Mouse (Mus musculus) cerebellum, adult 9-10 months (tissue): ENCODE measurements around the gene Tifab.

Experiments
- DNase-seq: peaks from one replicate; pipeline ENCODE4 v3.0.0; 2022

Gene Tifab

DNA sequence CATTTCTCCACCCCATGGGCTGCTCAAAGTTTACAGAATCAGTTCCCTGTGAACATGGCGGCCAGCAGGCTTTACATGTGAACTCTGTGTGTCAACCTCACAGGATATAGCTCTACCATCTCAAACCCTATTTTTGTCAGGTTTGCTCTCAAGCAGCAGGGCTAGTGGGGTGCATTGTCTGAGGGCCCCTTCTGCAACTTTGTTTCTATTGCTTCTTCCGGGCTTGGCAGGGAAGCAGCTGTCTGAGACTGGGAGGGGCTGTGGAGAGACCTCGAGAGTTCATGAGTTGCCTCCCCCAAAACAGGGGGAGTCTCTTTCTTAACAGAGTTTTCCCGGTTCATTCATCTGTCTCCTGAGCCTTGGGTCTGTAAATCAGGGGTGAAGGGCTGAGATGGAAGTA, 2.8 kb downstream of the Tifab start:
- DNase-seq, result no peak

DNA sequence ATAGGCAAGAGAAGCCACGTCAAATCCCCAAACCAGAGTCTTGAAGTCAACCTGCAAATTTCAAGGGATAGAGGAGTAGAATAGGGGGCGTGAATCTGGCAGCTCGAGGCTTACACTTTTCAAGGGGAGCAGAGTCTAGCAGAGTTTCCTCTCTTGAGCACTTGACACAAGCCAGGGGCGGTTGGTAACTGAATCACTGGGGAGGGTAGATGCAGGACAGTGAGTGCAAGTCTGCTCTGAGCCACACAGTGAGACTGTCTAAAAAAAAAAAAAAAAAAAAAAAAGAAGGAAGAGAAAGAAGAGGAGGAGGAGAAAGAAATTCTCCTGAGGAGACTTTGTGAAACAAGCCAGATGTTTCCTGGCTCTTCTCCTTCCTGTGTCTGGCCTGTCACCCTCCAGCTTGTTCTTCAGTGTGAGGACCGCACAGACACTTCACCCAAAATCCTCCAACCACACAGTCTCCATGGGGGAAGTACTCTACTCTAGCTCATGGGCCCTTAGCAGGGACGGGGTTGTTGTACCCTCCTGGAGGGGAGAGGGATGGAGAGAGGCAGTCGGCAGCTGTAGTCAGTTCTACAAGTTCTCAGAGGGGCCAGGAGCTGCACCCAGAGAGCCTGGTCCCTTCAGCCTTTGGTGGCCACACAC, 5.7 kb downstream of the Tifab start:
- no peak for DNase-seq

DNA sequence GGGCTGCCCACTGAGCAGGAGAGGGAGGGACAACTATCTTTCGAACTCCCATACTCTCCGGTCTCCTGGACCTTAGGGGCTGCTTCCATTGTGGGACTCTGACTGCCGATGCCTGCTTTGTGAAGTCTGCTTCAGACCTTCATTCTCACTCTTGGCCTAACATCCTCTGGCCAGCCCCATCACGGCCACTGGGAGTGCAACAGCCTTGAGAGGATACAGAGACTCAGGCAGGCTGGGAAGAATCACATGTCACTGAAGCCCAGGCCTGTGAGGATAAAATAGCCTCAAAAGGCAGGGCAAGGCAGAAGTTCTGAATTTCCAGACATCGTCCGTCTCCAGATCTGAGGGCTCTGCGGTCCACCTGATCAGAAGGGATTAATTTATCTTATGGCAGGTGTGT, 6.6 kb downstream of the Tifab start:
- no peak for DNase-seq

DNA sequence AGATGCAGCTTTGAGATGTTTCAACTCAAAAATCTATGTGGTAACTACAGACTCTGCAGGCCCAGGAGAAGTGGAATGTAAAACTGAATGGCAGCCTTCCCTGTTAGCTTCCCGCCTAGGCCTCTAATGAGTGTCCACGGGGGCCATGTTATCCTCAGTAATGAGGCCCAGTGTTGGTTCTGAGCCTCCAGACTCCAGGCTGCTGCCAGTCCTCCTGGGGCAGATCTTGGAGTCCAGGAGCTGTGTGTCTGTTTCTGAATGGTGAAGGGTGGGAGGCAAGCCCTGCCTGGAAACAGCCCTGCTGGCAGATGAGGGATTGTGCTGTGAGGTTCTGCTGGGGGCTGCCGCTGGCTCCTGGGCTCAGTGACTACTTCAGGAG, 10.3 kb downstream of the Tifab start:
- DNase-seq, result no peak

DNA sequence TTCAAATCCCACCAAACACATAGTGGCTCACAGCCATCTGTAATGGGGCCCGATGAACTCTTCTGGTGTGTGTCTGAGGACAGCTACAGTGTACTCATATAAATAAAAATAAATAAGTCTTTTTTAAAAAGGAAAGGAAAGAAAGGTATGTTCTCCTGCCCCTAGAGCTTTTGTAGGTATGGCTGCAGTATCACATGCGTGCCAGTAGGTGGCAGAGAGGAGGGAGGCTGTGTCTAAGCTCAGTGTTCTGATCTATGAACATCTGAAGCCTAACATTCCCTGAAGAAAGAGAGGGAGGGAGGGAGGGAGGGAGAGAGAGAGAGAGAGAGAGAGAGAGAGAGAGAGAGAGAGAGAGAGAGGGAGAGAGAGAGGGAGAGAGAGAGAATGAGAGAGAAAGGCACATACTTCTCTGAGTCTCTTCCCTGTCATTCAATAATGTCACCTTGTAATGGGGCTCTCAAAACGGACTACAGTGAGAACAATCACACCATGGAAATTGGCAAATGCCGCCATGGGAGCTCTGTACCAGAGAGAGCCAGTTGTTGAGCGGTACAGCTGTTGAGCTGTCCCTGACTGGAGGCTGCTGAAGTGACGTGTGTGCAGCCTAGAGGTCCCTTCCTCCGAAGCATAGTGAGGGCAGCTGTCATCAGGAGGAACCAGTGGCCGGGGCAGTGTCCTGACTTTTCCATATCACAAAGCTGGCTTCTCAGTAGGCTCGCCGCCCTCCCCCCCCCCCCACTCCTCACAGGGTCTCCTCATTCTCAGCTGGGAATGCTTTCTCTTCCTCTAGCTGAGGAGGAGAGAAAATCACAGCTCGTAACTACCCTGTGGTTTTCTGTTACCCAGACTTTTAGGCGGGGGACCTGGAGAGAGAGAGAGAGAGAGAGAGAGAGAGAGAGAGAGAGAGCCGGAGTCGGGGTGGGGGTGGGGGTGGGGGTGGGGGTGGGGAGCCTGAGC, 11.0 kb downstream of the Tifab start:
- no peak for DNase-seq

DNA sequence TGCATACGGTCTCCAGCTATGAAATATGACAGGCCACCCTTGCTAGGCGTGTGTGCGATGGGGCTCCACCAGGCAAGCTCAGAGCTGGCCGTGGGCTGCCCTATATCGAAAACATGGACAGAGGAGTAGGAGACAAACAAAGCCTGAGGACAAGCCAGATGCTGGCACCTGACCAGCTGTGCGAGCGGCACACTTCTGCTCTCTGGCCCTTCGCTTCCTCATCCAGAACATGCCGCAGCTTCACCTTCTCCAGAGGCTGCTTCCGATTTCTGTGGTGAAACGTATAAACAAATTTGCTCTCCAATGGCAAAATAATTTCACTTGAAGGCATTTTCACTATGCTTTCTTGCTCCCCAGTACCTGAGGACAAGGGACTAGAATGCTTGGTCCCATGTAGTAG, 13.1 kb downstream of the Tifab start:
- no peak for DNase-seq

DNA sequence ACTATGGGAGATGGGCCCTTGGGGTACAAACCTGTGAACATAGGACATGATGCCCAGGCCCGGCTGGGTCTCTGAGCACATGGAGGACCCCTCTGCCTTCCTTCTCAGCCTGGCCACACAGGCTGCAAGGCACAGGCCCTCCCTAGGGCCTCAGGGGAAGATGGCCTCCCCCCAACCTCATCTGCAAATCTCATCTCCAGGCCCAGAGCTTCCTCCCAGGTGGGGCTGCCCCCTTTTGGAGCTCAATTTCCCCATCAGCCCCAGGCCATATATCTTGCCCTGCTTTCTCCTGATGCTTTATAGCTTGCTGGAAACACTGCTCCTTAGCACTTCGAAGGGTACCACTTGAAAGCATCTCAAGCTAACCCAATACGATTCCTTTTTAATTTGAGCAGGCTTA, 14.3 kb downstream of the Tifab start:
- DNase-seq, result no peak

DNA sequence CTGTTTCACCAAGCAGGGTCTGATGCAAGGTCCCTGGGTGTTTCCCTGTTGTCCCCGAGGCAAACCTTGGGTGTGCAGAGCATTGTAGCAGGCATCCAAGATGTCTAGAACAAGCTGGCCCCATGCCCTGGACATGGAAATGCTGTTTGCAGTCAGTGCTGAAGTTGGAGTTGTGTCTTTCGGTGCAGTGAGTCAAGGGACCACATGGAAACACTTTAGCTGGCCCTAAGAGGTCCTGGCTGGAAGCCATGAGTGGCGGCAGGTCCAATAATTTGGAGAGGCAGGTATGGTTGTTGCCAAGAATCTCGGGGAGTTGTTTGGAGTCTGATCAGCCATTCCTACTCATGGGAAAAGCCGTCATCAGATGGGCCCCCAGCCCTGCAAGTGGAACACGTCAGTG, 14.9 kb downstream of the Tifab start:
- no peak for DNase-seq

DNA sequence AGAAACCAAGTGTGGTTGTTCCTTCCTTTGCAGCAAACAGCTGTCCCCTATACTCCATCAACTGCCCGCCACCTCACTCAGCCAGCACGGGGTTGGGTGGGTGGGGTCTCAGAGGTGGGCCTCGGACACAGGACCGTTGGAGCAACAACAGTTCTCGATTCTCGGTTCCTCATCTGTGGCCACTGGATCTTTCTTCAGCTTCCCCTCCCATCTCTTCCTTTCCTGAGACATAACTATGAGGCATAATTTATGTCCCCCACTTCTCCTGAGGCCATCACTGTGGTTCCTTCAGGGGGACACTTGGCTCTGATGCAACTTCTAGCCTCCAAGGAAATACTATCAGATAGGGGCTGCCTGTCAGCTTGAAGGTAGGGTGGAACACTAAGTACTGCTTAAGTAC, 15.8 kb downstream of the Tifab start:
- no peak for DNase-seq

DNA sequence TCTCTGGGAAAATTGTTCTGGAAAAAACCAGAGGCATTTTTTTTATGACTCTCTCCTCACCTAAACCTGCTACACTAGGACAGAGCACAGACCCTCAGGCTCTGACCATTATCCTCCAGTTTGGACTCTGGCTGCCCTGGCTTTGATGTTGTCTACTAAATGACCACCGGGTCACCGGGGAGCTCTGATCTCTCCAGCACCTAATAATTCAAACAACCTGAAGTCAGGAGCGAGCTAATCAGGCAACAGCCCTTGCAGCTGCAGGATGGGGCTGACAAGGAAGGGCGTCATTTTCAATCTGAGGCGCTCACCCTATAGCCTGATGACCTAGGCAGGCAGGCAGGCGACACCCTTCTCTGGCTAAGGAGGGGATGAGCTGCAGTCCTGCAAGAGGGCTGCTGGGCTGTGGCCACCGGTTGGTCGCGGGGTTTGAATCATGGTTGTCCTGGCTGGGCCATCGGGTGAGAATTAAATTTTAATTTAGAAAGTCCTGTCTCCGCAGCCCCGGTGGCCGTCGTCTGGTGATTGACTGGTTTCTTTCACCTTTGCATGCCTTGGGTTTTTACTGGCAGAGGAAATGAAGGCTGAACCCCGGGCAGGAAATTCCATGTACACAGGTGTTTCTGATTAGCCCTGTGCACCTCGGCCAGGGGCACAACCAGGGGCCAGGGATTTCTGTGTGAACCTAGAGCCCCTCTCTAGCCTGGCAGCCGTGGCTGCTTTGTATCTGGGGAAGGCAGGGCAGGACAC, 18.9 kb downstream of the Tifab start:
- no peak for DNase-seq

DNA sequence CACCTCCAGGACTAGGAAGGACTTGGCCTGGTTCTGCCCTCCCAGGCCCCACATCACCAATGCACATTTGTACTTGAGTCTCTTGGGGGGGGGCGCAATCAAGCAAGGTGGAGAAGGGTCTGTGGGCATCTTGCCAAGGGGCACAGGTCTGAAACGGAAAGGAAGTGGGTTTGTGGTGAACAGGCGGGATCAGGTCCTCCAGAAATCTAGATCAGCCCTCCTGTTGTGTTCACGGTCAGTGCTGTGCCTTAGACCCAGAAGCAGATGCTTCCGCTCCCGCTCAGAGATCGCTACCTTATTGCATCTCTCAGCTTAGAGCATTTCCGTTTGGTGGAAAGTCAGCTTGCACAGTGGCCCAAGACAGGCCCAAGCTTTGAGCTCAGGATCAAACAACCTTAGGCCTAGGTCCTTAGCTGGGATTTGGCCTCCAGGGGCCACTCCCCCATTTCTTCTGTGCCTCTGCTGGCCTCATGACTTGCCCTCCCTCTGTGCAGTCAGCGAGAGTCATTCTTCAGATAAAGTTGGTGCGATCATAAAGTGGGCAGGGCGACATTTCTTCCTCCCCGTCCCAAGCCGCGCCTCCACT, 19.6 kb downstream of the Tifab start:
- no peak for DNase-seq

DNA sequence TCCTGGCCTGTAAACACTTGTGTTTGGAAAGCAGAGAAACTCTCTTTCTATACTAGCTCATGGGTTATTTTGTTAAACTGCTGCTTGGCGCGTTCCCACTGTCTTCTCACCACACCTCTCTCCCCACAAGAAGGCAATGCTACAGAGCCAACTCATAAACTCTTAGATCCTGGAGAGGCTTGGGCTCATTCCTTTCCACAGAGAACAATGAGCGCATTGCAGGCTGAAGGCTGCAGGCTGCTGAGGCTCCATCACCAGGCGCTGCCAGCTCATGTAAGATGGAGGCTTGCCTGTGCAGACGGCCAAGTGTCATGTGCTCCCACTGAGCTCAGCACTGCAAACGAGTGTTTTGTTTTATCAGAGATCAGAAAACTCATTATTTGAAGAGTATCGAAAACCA, 23.0 kb downstream of the Tifab start:
- no peak for DNase-seq

DNA sequence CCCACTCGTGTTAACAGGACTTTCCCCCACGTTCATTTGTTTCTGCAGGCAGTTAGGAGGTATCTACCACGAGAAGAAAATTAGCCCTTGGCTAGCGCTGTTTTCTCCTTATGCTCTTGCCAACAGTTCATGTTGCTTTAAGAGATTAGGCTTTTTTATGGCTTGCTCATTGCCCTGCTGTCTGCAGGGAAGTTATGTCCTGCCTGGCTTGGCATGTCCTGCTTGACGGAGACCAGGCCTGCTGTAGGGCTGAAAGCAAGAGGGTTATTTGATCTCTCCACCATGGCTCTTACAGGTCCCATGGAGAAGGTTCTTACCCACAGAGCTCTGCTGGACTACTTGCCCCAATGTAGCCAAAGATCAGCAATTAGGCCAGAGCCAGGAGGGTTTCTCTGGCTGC, 23.6 kb downstream of the Tifab start:
- no peak for DNase-seq

DNA sequence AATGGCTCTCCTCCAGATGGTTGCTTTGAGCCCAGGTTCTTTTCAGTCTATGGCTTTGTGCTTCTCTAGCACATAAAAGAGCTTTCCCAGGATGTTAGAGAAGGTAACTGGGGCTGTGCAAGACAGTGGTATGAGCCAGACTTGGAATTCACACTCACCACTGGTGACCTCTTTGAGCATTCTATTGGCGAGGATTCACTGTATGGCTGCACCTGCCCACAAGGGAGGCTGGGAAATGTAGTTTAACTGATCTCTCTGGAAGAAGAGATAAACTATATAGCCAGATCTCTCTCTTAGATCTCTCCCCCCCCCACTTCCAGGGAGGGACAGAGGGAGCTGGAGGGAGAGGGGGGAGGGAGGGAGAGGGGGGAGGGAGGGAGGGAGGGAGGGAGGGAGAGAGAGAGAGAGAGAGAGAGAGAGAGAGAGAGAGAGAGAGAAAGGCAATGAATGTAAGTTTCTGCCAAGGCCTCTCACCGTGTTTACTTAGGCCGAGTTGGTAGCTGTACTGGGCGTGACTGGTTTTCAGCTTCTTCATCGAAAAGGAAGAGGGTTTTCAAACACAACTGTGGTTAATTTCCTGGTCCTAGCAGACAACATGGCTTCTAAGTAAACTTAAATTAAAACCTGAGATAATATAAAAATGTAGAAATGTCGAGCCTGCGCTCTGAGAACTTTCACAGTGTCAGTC, 25.8 kb downstream of the Tifab start:
- DNase-seq, result no peak

DNA sequence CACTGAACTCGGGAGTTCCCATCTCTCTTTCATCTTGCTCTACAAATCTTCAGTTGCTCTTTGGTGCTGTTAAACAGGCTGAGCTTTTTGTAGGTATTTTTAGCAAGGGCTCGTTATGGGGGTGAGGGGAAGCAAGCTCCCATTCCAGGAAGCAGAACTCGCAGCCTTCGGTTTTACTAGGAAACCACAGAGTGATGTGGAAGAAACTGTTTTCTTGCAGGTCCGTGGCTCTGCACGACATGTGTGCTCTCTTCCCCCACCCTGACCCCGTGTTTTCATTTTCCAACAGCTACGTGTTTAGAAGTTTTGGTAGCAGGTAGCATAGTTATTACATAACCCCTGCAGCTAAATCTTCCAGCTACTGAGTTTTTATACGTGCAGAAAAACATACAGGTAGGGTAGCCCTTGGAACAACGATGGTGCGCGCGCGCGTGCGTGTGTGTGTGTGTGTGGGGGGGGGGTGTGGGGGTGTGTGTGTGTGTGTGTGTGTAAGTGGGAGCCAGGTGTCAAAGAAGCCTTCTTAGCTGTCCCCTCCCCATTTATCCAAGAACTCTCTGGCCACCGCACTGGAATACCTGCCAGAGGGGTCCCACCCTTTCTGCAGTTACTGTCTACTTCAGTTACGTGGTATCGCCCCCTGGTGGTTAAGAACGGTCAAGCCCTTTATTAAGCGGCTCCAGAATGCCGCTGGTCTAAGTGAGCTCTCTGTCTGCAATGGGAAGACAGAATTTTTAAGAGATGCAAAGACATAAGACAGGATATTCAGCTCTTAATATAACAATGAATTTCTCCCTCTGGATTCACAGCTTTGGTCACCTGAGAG, 27.1 kb downstream of the Tifab start:
- peak; percentile 39 for DNase-seq

DNA sequence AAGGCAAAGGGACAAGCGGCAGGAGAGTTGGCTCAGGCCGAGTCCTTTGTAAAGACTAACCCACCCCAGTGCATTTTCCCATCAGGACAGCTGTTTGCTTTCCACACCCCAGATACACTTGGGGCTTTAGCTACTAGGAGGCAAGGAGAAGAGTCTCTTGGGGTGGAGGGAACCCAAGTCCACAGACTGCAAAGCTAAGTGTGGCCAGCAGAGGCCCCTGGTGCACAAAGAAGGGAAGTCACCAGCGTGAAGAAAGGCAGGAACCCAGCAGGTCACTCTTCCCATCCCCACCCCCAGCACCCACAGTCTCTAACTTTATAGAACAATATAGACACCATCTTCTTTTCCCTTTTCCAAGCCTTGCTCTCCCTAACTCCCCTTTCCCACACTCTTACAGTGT, 33.2 kb downstream of the Tifab start:
- no peak for DNase-seq

DNA sequence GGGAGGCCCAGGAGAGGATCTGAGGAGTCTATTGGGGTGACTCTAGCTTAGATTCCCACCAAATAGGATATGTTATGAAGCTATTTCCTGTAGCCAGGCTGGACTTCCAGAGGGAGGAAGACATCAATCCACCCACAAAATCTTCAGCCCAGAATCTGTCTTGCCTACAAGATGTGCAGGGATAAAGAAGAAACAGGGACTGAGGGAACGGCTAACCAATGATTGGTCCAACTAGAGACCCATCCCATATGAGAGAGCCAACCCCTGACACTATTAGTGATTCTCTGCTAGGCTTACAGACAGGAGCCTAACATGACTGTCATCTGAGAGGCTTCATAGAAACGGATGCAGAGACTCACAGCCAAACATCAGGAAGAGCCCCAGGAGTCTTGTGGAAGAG, 34.7 kb downstream of the Tifab start:
- DNase-seq, result no peak

DNA sequence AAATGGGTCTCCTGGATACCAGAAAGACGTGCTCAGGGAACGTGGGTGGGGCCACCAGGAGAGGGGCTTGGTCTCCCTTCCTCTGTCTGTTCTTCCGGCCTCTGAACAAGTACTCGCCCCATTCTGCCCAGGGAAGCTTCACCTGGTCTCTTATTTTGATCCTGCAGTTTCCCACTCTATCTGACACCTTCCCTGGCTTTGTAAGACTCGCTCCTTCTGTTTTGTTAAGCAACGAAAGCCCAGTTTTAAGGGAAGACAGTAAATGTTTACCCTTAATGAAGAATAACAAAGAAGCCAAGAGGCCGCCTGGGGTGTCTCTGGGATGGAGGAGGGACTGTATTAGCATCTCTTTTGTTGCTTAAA, 35.6 kb downstream of the Tifab start:
- no peak for DNase-seq

DNA sequence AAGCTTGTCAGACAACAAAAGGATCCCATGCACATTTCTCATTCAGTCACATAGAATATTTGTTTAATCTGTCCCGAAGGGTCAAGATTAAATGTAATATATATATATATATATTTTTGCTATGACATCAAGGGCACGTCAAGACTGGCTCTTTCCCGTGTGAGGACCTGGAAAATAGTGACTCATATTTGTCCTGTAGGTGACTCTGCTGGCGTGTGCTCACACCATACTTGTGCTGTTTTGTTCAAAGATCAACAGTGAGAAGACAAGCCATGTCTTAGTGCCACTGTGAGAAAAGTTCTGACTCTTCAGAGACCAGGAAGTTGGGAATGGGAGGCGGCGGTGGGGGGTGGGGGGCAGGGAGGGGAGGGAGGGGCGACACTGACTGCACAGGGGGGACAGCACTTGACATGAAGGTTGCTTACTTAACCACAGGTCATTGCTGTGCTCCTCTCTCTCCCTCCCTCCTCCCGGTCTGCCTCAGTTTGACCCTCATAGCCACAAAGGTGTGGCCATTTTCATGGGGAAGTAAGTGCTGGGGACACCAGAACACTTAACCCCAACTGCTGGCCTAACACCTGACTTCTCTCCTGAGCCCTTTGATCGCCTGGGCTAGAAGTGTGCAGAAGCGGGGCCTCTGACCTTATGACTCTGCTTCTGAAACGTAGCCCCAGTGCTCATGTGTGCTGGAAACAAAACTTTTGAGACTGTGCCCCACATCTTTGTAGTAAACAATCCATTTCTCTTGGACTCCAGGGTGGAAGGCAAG, 36.1 kb downstream of the Tifab start:
- DNase-seq, result no peak

DNA sequence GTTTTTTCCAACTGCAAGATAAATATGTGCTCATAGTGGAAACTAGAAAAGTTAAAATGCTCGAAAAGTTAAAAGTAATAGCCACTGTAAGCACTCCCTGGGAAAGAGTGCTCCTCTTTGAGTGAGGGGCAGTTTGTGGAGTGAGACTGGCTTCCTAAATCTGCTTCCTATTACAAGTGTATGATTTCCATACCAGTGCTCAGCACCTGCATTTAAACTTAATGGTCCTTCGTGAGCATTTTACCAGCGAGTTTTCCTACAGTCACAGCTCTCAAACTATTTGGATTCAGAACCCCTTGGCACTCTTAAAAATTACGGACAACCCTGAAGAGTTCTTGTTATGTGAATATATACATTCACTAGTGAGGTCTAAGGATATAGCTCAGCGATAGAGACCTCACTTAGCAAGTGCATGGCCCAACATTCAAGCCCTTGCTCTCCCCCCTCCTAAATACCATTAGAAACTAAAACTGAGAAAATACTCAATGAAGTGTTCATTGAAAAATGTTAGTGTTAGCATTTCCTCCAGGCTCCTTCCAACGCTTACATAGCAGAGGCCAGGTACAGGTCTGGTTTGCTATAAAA, 39.4 kb downstream of the Tifab start:
- DNase-seq, result no peak

DNA sequence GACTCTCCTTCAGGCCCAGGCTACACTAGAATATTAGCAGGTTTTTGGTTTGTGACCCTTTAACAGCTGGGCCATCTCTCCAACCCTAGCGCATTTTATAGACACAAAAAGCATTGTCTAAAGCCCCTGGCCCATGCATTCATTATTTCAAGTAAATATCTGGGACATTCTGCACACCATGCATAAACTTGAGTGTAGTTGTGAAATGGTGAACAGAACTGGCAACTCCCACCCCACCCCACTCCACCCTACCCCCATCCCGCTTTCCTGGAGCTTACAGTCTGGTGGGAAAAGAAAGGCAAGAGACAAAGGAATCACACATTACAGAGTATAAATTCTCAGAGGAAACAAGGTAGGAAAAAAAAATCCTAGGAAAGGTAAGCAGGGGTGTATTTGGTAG, 42.5 kb downstream of the Tifab start, which contains the start of gene H2afy:
Gene H2afy, minus strand, starts transcription at position 162 of the 400 bp plus-strand sequence.
- DNase-seq, result no peak
